19 mouse cellular contexts compared by ENCODE assay signal in the genomic region with DNA sequence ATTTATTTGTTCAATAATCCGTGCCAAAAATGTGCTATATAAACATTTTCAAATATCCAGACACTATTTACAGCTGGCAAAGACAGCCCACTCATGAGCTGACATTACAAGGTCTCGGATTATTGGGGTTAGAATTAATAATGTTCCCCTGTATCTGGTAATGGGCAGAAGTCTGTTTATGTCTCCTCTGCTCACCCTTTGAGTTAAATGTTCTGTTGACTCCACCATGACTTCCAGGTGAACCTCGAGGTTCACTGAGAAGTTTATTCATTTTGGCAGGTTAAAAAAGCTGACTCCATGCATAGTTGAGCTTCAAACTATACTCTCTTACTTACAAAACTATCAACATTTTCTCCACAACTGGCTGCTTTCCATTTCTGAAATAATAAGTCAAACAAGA.
A peak's percentile ranks its signal among the peaks of the same experiment; 100 is the strongest.
DNase-seq lines count a peak whose midpoint lies in the region; ATAC-seq and TF ChIP-seq lines count a peak whose summit lies in the region.
"Had no signal": no experiment of that assay in that cellular context is flagged by ENCODE, and none has a peak within 500 bp of the region (broad histone marks: within the 10 kb centered on the region; RNA-seq: fewer than 3 reads in every experiment).

No protein-coding gene starts in this region.

- no peak overlapping the region for H3K27ac ChIP-seq in kidney, embryonic 14.5 days (ENCODE audit: low read depth, low read length)
- no peak overlapping the region for H3K27ac ChIP-seq in limb, embryonic 14.5 days (replicated peaks; ENCODE audit: low read depth, low read length)
- H3K27ac ChIP-seq in limb, embryonic 10.5 days: no peak overlapping the region
- H3K27ac ChIP-seq in stomach, embryonic 15.5 days: no peak overlapping the region
- no peak overlapping the region for H3K27ac ChIP-seq in stomach, embryonic 16.5 days (ENCODE audit: low read length)
- H3K27ac ChIP-seq: embryonic facial prominence, embryonic 15.5 days; forebrain, embryonic 10.5 days; gastrocnemius, adult 2 months; hindbrain, embryonic 10.5 days had no signal

- H3K9me3 ChIP-seq in kidney, embryonic 14.5 days (ENCODE audit: control insufficient read depth, low read length): no peaks in the 10 kb centered on the region
- H3K9me3 ChIP-seq in limb, embryonic 14.5 days (ENCODE audit: control insufficient read depth, low read length): no peaks in the 10 kb centered on the region
- H3K9me3 ChIP-seq in limb, embryonic 10.5 days (replicated peaks): no peaks in the 10 kb centered on the region
- H3K9me3 ChIP-seq in stomach, embryonic 15.5 days: no peaks in the 10 kb centered on the region
- no peaks in the 10 kb centered on the region for H3K9me3 ChIP-seq in stomach, embryonic 16.5 days (replicated peaks; ENCODE audit: control insufficient read depth, low read length)
- H3K9me3 ChIP-seq: embryonic facial prominence, embryonic 15.5 days; forebrain, embryonic 10.5 days; heart, embryonic 12.5 days; hindbrain, embryonic 10.5 days had no signal

- H3K4me1 ChIP-seq in kidney, embryonic 14.5 days (ENCODE audit: control insufficient read depth, insufficient read depth, low read length): no peaks in the 10 kb centered on the region
- H3K4me1 ChIP-seq in limb, embryonic 14.5 days (ENCODE audit: control insufficient read depth, insufficient read depth, low read length): no peaks in the 10 kb centered on the region
- no peaks in the 10 kb centered on the region for H3K4me1 ChIP-seq in limb, embryonic 10.5 days
- H3K4me1 ChIP-seq in stomach, embryonic 15.5 days: no peaks in the 10 kb centered on the region
- H3K4me1 ChIP-seq in stomach, embryonic 16.5 days (ENCODE audit: control insufficient read depth, insufficient read depth, low read length): no peaks in the 10 kb centered on the region
- H3K4me1 ChIP-seq: embryonic facial prominence, embryonic 15.5 days; forebrain, embryonic 10.5 days; heart, embryonic 12.5 days; hindbrain, embryonic 10.5 days had no signal

- no peak for TF ChIP-seq POLR2A in limb, embryonic 14.5 days (IDR thresholded peaks at IDR 0.05; ENCODE audit: borderline replicate concordance, extremely low read depth, insufficient read depth, insufficient read length)

- no peak for DNase-seq in kidney, adult 8-10 months
- peak; percentile 29 for DNase-seq in limb, embryonic 14.5 days (ENCODE audit: low spot score)
- DNase-seq in limb, embryonic 10.5 days (ENCODE audit: low spot score): no peak
- DNase-seq: adrenal gland, adult 2 months; adrenal gland, postnatal 25 days; cerebellum, adult 18-20 months; cerebellum, adult 9-11 months; cerebellum, postnatal 36 days; gastrocnemius, adult 2 months; gastrocnemius, postnatal 25 days had no signal

- H3K9ac ChIP-seq in kidney, embryonic 14.5 days (ENCODE audit: low read depth, low read length): no peak overlapping the region
- H3K9ac ChIP-seq in limb, embryonic 14.5 days (ENCODE audit: low read depth, low read length, severe bottlenecking): no peak overlapping the region
- H3K9ac ChIP-seq in stomach, embryonic 15.5 days: no peak overlapping the region
- H3K9ac ChIP-seq in stomach, embryonic 16.5 days (ENCODE audit: low read length): no peak overlapping the region
- H3K9ac ChIP-seq: embryonic facial prominence, embryonic 15.5 days; heart, embryonic 12.5 days had no signal

- no peak overlapping the region for H3K4me2 ChIP-seq in kidney, embryonic 14.5 days (replicated peaks; ENCODE audit: low read depth, low read length)
- H3K4me2 ChIP-seq in limb, embryonic 14.5 days (replicated peaks; ENCODE audit: low read depth, low read length, severe bottlenecking): no peak overlapping the region
- no peak overlapping the region for H3K4me2 ChIP-seq in stomach, embryonic 15.5 days
- no peak overlapping the region for H3K4me2 ChIP-seq in stomach, embryonic 16.5 days (ENCODE audit: low read depth, low read length)
- H3K4me2 ChIP-seq: embryonic facial prominence, embryonic 15.5 days; heart, embryonic 12.5 days had no signal

- no peaks in the 10 kb centered on the region for H3K36me3 ChIP-seq in kidney, embryonic 14.5 days (ENCODE audit: control insufficient read depth, insufficient read depth, low read length)
- H3K36me3 ChIP-seq in limb, embryonic 14.5 days (ENCODE audit: control insufficient read depth, insufficient read depth, low read length): no peaks in the 10 kb centered on the region
- no peaks in the 10 kb centered on the region for H3K36me3 ChIP-seq in limb, embryonic 10.5 days
- H3K36me3 ChIP-seq in stomach, embryonic 15.5 days: no peaks in the 10 kb centered on the region
- H3K36me3 ChIP-seq in stomach, embryonic 16.5 days (ENCODE audit: control insufficient read depth, insufficient read depth, low read length): no peaks in the 10 kb centered on the region
- H3K36me3 ChIP-seq: embryonic facial prominence, embryonic 15.5 days; forebrain, embryonic 10.5 days; heart, embryonic 12.5 days; hindbrain, embryonic 10.5 days had no signal

- H3K4me3 ChIP-seq in kidney, embryonic 14.5 days (ENCODE audit: low read length): no peak overlapping the region
- no peak overlapping the region for H3K4me3 ChIP-seq in limb, embryonic 14.5 days (replicated peaks; ENCODE audit: low read length)
- H3K4me3 ChIP-seq in limb, embryonic 10.5 days: no peak overlapping the region
- no peak overlapping the region for H3K4me3 ChIP-seq in stomach, embryonic 15.5 days (replicated peaks)
- no peak overlapping the region for H3K4me3 ChIP-seq in stomach, embryonic 16.5 days (replicated peaks; ENCODE audit: low read length)
- H3K4me3 ChIP-seq: embryonic facial prominence, embryonic 15.5 days; erythroblast, embryonic 14.5 days; forebrain, embryonic 10.5 days; gastrocnemius, adult 2 months; heart, embryonic 12.5 days; hindbrain, embryonic 10.5 days had no signal

- peak; percentile 60; the same call in 1 of the 2 replicates for ATAC-seq in kidney, embryonic 14.5 days (ENCODE audit: low FRiP score, low TSS enrichment)
- ATAC-seq in limb, embryonic 14.5 days (ENCODE audit: low FRiP score, low read depth): peak; percentile 23; the same call in 1 of the 2 replicates
- ATAC-seq in stomach, embryonic 15.5 days (ENCODE audit: insufficient read depth, low FRiP score, low read depth): peak; percentile 35; the same call in 1 of the 2 replicates
- ATAC-seq in stomach, embryonic 16.5 days (ENCODE audit: insufficient read depth, low FRiP score): peak; percentile 47; the same call in 1 of the 2 replicates
- ATAC-seq: forebrain, embryonic 14.5 days had no signal

- no peaks in the 10 kb centered on the region for H3K27me3 ChIP-seq in kidney, embryonic 14.5 days (ENCODE audit: control insufficient read depth, insufficient read depth, low read length)
- H3K27me3 ChIP-seq in limb, embryonic 14.5 days (ENCODE audit: control insufficient read depth, insufficient read depth, low read length): no peaks in the 10 kb centered on the region
- H3K27me3 ChIP-seq in limb, embryonic 10.5 days (ENCODE audit: low read depth, poor library complexity, severe bottlenecking): no peaks in the 10 kb centered on the region
- H3K27me3 ChIP-seq in stomach, embryonic 15.5 days (replicated peaks): no peaks in the 10 kb centered on the region
- no peaks in the 10 kb centered on the region for H3K27me3 ChIP-seq in stomach, embryonic 16.5 days (ENCODE audit: control insufficient read depth, insufficient read depth, low read length)
- H3K27me3 ChIP-seq: embryonic facial prominence, embryonic 15.5 days; heart, embryonic 12.5 days had no signal

- 51% methylated on average over 3 of the region's 3 CpGs for WGBS in kidney, embryonic 14.5 days
- 38% methylated on average over 3 of the region's 3 CpGs for WGBS in limb, embryonic 14.5 days
- 75% methylated on average over 3 of the region's 3 CpGs for WGBS in limb, embryonic 10.5 days
- 27% methylated on average over 3 of the region's 3 CpGs for WGBS in stomach, embryonic 15.5 days
- 26% methylated on average over 3 of the region's 3 CpGs for WGBS in stomach, embryonic 16.5 days
